Mouse (Mus musculus) liver, embryonic 14.5 days (tissue): ENCODE data around the gene Cnnm2. TPM values are rescaled to one million over a fixed set of nuclear protein-coding genes. Genes with fewer than 3 reads are reported as not detected.

Source experiments
- ATAC-seq: fragments of 200-750 bp; cut with Nextera tagmentation; 2 replicates; pipeline ENCODE4 v1.8.0; 2017; ENCODE audit warnings: moderate number of reproducible peaks, mild to moderate bottlenecking, moderate library complexity; ENCODE audit not compliant: insufficient read depth
- DNase-seq, 3 experiments: peaks; one replicate each; pipeline ENCODE4 v3.0.0-alpha.2; 2012 to 2013; ENCODE audit warnings: low read depth in 3 of 3, low spot score in 3 of 3
- H3K27ac ChIP-seq: fragments of 300-500 bp; sonication (generic); 2 replicates; pipeline ENCODE4 v1.5.1; 2014; ENCODE audit warnings: moderate library complexity, mild to moderate bottlenecking, control low read depth, inconsistent platforms
- H3K27me3 ChIP-seq: fragments of 300-500 bp; sonication (generic); 2 replicates; pipeline ENCODE4 v1.6.1; 2014; ENCODE audit warnings: mild to moderate bottlenecking, low read length, moderate library complexity; ENCODE audit not compliant: control insufficient read depth, insufficient read depth
- H3K36me3 ChIP-seq: fragments of 300-500 bp; sonication (generic); replicated peaks from 2 replicates; pipeline ENCODE4 v1.6.1; 2014; ENCODE audit warnings: low read depth; ENCODE audit not compliant: control insufficient read depth, insufficient read depth
- H3K4me1 ChIP-seq, 2 experiments: fragments of 200-500 bp in 1 of 2; fragments of 300-500 bp in 1 of 2; sonication (generic) in 1 of 2; replicated peaks; 2 replicates each; pipeline ENCODE4 v1.6.1; 2012 to 2014; ENCODE audit warnings: antibody characterized with exemption in 1 of 2, inconsistent platforms in 1 of 2, low read length in 1 of 2; ENCODE audit not compliant: control insufficient read depth in 2 of 2, insufficient read depth in 2 of 2
- H3K4me2 ChIP-seq: fragments of 300-500 bp; sonication (generic); 2 replicates; pipeline ENCODE4 v1.6.1; 2014; ENCODE audit warnings: low read depth, mild to moderate bottlenecking, control low read depth, moderate library complexity
- H3K4me3 ChIP-seq, 2 experiments: fragments of 200-500 bp in 1 of 2; fragments of 300-500 bp in 1 of 2; sonication (generic) in 1 of 2; 2 replicates each; pipeline ENCODE4 v1.5.1; 2012 to 2014; ENCODE audit warnings: low read depth in 2 of 2, low read length in 2 of 2, mild to moderate bottlenecking in 2 of 2, control low read depth in 1 of 2, inconsistent platforms in 1 of 2, moderate library complexity in 1 of 2; ENCODE audit not compliant: insufficient read depth in 1 of 2
- H3K9ac ChIP-seq: fragments of 300-500 bp; sonication (generic); replicated peaks from 2 replicates; pipeline ENCODE4 v1.6.1; 2014; ENCODE audit warnings: mild to moderate bottlenecking, control low read depth, moderate library complexity
- H3K9me3 ChIP-seq: fragments of 300-500 bp; sonication (generic); 2 replicates; pipeline ENCODE4 v1.6.1; 2016; ENCODE audit warnings: low read length, mixed read lengths; ENCODE audit not compliant: control insufficient read depth
- CTCF ChIP-seq: IDR thresholded peaks from 2 replicates; pipeline ENCODE4 v1.5.1; 2016; ENCODE audit warnings: antibody characterized with exemption, low read depth, control low read depth
- EP300 ChIP-seq: IDR thresholded peaks from 2 replicates; pipeline ENCODE4 v1.6.1; 2016; ENCODE audit warnings: antibody characterized with exemption, low read depth
- WGBS: fragments of 180-500 bp; shearing (Covaris S2); extraction: QIAGEN DNeasy Blood & Tissue Kit; methylation state at CpG from one replicate; pipeline ENCODE4 v1.1.7; 2014; ENCODE audit not compliant: insufficient replicate concordance; 5-methylcytosine and 5-hydroxymethylcytosine counted together
- polyA plus RNA-seq, 2 experiments: library from polyadenylated mRNA; depleted of rRNA in 1 of 2; stranded (reverse) in 1 of 2; unstranded in 1 of 2; fragments of >200 nt; fragmentation: Nextera tagmentation in 1 of 2; extraction: Ambion mirVana in 1 of 2; gene quantifications; 2 replicates each; pipeline versions ENCODE4 v1.2.1 to v1.2.3; 2012 to 2014

The Cnnm2 gene
- polyA plus RNA-seq, 2 experiments, result 1.5 to 1.7 TPM

GRCm38 (mm10) chr19:46834301-46834700 is 72.9 kb downstream of the Cnnm2 start:
- Histone ChIP-seq H3K36me3 (no peaks in the 10 kb centered on the region), H3K4me3 (no peak overlapping the region), H3K9ac (no peak overlapping the region), H3K4me2 (no peak overlapping the region), H3K27me3 (no peaks in the 10 kb centered on the region), H3K4me1 (peaks cover 0 to 2% of the 10 kb centered on the region in 2 experiments; a peak in 1 of 4 replicates), H3K9me3 (no peaks in the 10 kb centered on the region), H3K27ac (no peak overlapping the region)
- DNase-seq, result no peak
- 81% methylated on average over 5 of the region's 5 CpGs for WGBS
- TF ChIP-seq CTCF (no peak), EP300 (no peak)
- no peak for ATAC-seq

DNA sequence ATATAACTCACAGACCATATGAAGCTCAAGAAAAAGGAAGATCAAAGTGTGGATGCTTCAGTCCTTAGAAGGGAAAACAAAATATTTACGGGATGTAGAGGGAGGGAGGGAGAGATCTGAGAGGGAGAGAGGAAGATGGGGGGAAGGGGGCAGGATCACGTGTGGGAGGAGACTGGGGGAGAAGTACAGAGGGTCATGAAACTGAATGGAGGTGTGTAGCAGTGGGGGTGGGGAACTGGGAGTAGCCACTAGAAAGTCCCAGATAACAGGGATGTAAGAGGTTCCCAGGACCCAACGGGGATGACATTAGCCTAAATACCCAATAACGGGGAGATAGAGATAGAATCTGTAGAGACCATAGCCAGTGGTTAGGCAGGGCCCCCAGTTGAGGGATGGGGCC is 73.9 kb downstream of the Cnnm2 start:
- 45% methylated on average over 4 of the region's 4 CpGs for WGBS
- DNase-seq (no peak), ATAC-seq (no peak)
- Histone ChIP-seq H3K27me3 (no peaks in the 10 kb centered on the region), H3K4me3 (no peak overlapping the region), H3K4me2 (no peak overlapping the region), H3K9ac (no peak overlapping the region), H3K9me3 (no peaks in the 10 kb centered on the region), H3K4me1 (peaks cover 0 to 2% of the 10 kb centered on the region in 2 experiments; a peak in 1 of 4 replicates), H3K27ac (no peak overlapping the region), H3K36me3 (no peaks in the 10 kb centered on the region)
- no peak for TF ChIP-seq EP300
- no peak for TF ChIP-seq CTCF

- no peak overlapping the region for H3K4me2 ChIP-seq
- H3K9ac ChIP-seq, result no peak overlapping the region
- H3K4me3 ChIP-seq, result no peak overlapping the region
- no peaks in the 10 kb centered on the region for H3K9me3 ChIP-seq
- H3K27ac ChIP-seq, result no peak overlapping the region
- no peak for DNase-seq
- H3K36me3 ChIP-seq, result no peaks in the 10 kb centered on the region
- no peak for TF ChIP-seq CTCF
- no peak for TF ChIP-seq EP300
- H3K27me3 ChIP-seq, result no peaks in the 10 kb centered on the region
- no peak for ATAC-seq
- WGBS, result 82% methylated on average over 3 of the region's 3 CpGs
- peaks cover 0 to 1% of the 10 kb centered on the region in 2 experiments; a peak in 1 of 4 replicates for H3K4me1 ChIP-seq
These were observed 74.7 kb downstream of the Cnnm2 start for GRCm38 (mm10) chr19:46836085-46836484.

DNA sequence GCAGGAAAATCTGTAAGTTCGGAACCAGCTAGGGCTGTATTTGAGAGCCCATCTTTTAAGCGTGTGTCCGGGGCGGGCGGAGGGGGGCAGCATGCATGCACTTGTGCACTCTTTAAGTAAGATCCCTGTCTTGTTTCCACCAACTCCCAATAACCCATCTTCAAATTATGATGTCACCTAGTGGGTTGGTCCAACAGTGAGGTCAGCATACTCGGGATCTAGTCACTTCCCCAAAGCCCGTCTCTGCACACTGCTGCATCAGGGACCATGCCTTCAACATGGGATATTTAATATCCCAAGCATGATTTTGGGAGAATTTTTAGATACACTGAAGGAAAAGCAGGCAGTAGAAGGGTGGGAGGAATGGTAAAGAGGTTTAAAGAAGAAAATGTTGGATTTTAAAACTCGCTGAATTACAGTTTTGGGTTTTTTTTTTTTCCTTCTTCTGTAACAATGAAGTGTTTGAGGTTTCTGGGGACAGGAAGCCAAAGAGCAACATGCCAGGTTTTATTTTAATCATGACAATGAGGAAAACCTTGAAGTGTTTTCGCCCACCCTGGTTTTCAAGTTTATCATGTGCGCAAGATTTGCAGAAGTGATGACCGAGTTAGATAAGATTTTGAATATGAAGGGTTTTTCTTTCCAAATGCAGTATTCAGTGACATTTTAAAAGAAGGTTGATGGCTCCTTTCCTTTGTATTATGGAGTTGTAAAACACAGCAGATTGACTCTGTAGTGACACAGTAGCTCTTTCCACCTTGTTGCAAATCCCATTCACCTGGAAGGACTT is 76.1 kb downstream of the Cnnm2 start:
- H3K4me1 ChIP-seq, result no peaks in the 10 kb centered on the region
- no peak overlapping the region for H3K4me2 ChIP-seq
- H3K27me3 ChIP-seq, result no peaks in the 10 kb centered on the region
- WGBS, result 57% methylated on average over 11 of the region's 11 CpGs
- no peaks in the 10 kb centered on the region for H3K9me3 ChIP-seq
- DNase-seq (no peak), ATAC-seq (no peak)
- no peak overlapping the region for H3K27ac ChIP-seq
- no peaks in the 10 kb centered on the region for H3K36me3 ChIP-seq
- H3K4me3 ChIP-seq, result no peak overlapping the region
- no peak for TF ChIP-seq EP300
- no peak overlapping the region for H3K9ac ChIP-seq

DNA sequence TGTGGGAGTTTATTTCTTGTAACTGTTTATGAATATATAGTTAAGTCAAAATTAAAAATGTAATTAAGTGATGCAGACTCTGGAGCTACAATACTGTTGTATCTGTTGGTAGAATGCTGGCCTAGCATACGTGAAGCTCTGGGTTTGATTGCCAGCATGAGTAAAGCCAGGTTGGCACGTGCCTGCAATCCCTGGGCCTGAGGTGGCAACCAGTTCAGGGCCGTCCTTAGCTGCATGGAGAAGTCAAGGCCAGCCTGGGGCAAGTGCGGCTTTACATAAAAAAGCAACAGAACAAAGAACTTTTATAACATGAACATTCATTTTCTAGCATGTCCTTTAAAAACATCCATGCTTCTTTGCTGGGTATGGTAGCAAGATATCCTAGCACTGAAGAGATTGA is 79.6 kb downstream of the Cnnm2 start:
- ATAC-seq, result no peak

More for the DNA sequence above, 79.6 kb downstream of the Cnnm2 start:
- 79% methylated on average over 4 of the region's 4 CpGs for WGBS
- peaks cover 6% of the 10 kb centered on the region in 2 experiments for H3K4me1 ChIP-seq
- no peak overlapping the region for H3K4me3 ChIP-seq
- no peak overlapping the region for H3K27ac ChIP-seq
- no peak overlapping the region for H3K4me2 ChIP-seq
- no peak for DNase-seq
- no peak overlapping the region for H3K9ac ChIP-seq
- no peaks in the 10 kb centered on the region for H3K27me3 ChIP-seq
- TF ChIP-seq EP300, result no peak
- TF ChIP-seq CTCF, result no peak
- no peaks in the 10 kb centered on the region for H3K9me3 ChIP-seq
- no peaks in the 10 kb centered on the region for H3K36me3 ChIP-seq
